ENCODE assay signal across 9 mouse cellular contexts in genomic region chr6:84134722-84135394, GRCm38 (mm10).
A peak's percentile ranks its signal among the peaks of the same experiment; 100 is the strongest.
DNase-seq lines count a peak whose midpoint lies in the region; ATAC-seq and TF ChIP-seq lines count a peak whose summit lies in the region.
"Had no signal": no experiment of that assay in that cellular context is flagged by ENCODE, and none has a peak within 500 bp of the region (broad histone marks: within the 10 kb centered on the region; RNA-seq: fewer than 3 reads in every experiment).

No protein-coding gene starts in this region.

- 16% methylated on average over 23 of the region's 23 CpGs for whole genome bisulfite sequencing in embryonic facial prominence, embryonic 12.5 days
- WGBS in intestine, embryonic 15.5 days: 26% methylated on average over 23 of the region's 23 CpGs
- 16% methylated on average over 22 of the region's 23 CpGs for WGBS in stomach, postnatal 0 days

- peak; percentile 74 for ATAC-seq in embryonic facial prominence, embryonic 12.5 days (ENCODE audit: insufficient number of reproducible peaks, insufficient read depth, low FRiP score, low TSS enrichment)
- peak; percentile 80 for ATAC-seq in intestine, embryonic 15.5 days
- peak; percentile 61 for ATAC-seq in stomach, postnatal 0 days (ENCODE audit: low FRiP score, low TSS enrichment)
- ATAC-seq: Patski had no signal

- peak overlapping the region; percentile 87 for H3K27ac ChIP-seq in embryonic facial prominence, embryonic 12.5 days
- no peak overlapping the region for H3K27ac ChIP-seq in intestine, embryonic 15.5 days
- 0 out of 2 replicates have a peak overlapping the region, but pooled peaks have one; percentile 35 for H3K27ac ChIP-seq in stomach, postnatal 0 days (replicated peaks)

- H3K9me3 ChIP-seq in embryonic facial prominence, embryonic 12.5 days: no peaks in the 10 kb centered on the region
- H3K9me3 ChIP-seq in intestine, embryonic 15.5 days: no peaks in the 10 kb centered on the region
- H3K9me3 ChIP-seq in stomach, postnatal 0 days (ENCODE audit: control insufficient read depth, low read length): no peaks in the 10 kb centered on the region

- TF ChIP-seq CTCF in stomach, postnatal 0 days (IDR thresholded peaks at IDR 0.05; ENCODE audit: low read depth): no peak

- no peak overlapping the region for H3K4me3 ChIP-seq in embryonic facial prominence, embryonic 12.5 days
- no peak overlapping the region for H3K4me3 ChIP-seq in intestine, embryonic 15.5 days (replicated peaks)
- no peak overlapping the region for H3K4me3 ChIP-seq in stomach, postnatal 0 days (ENCODE audit: low read depth, low read length)

- peak overlapping the region; percentile 21 for H3K4me2 ChIP-seq in embryonic facial prominence, embryonic 12.5 days (replicated peaks)
- H3K4me2 ChIP-seq in intestine, embryonic 15.5 days (replicated peaks): peak overlapping the region; percentile 30
- peak overlapping the region; percentile 40 for H3K4me2 ChIP-seq in stomach, postnatal 0 days (replicated peaks; ENCODE audit: low read depth)

- H3K27me3 ChIP-seq in embryonic facial prominence, embryonic 12.5 days: no peaks in the 10 kb centered on the region
- no peaks in the 10 kb centered on the region for H3K27me3 ChIP-seq in intestine, embryonic 15.5 days (replicated peaks)
- H3K27me3 ChIP-seq in stomach, postnatal 0 days (ENCODE audit: control insufficient read depth, insufficient read depth, low read length): no peaks in the 10 kb centered on the region
- H3K27me3 ChIP-seq: Patski had no signal

- peak; percentile 21 for DNase-seq in right cerebral cortex, adult 18-20 months
- DNase-seq in right cerebral cortex, adult 2 months (ENCODE audit: low spot score in 2 of 2): no peak
- DNase-seq in lung, postnatal 10 days: peak; percentile 29
- peak; percentile 36 for DNase-seq in stomach, postnatal 0 days (ENCODE audit: low spot score)
- no peak for DNase-seq in yolk sac, embryonic 10.5 days (ENCODE audit: low spot score)
- no peak for DNase-seq in spleen, postnatal 10 days (ENCODE audit: low spot score in 2 of 2)

- TF ChIP-seq EP300 in stomach, postnatal 0 days (optimal IDR thresholded peaks at IDR 0.05): no peak

- no peak overlapping the region for H3K9ac ChIP-seq in embryonic facial prominence, embryonic 12.5 days
- no peak overlapping the region for H3K9ac ChIP-seq in intestine, embryonic 15.5 days
- H3K9ac ChIP-seq in stomach, postnatal 0 days (ENCODE audit: low read length): no peak overlapping the region

- no peaks in the 10 kb centered on the region for H3K36me3 ChIP-seq in embryonic facial prominence, embryonic 12.5 days
- no peaks in the 10 kb centered on the region for H3K36me3 ChIP-seq in intestine, embryonic 15.5 days
- no peaks in the 10 kb centered on the region; the same call in 1 of the 2 replicates for H3K36me3 ChIP-seq in stomach, postnatal 0 days (ENCODE audit: control insufficient read depth, insufficient read depth, low read length)

- peaks cover 18% of the 10 kb centered on the region for H3K4me1 ChIP-seq in embryonic facial prominence, embryonic 12.5 days
- H3K4me1 ChIP-seq in intestine, embryonic 15.5 days (replicated peaks): peaks cover 6% of the 10 kb centered on the region
- no peaks in the 10 kb centered on the region for H3K4me1 ChIP-seq in stomach, postnatal 0 days (replicated peaks; ENCODE audit: control insufficient read depth, insufficient read depth)

Comparison
In these comparisons a context has a peak if more than half of its experiments do, and no peak if none do; other contexts are left out.
1. DNase-seq: peak in right cerebral cortex, adult 18-20 months (single experiment), lung, postnatal 10 days (single experiment) and stomach, postnatal 0 days (single experiment); none in right cerebral cortex, adult 2 months (0 of 2), yolk sac, embryonic 10.5 days (single experiment) and spleen, postnatal 10 days (0 of 2).
2. Peak in every context shown above with its lines, with median percentiles within 50 percentile points of each other: ATAC-seq and H3K4me2 ChIP-seq.